Mouse (Mus musculus) bone marrow, adult 2 months (tissue): ENCODE data around the gene Aldh16a1. TPM values are rescaled to one million over a fixed set of nuclear protein-coding genes. Genes with fewer than 3 reads are reported as not detected.
A peak's percentile ranks its signal among the peaks of the same experiment; 100 is the strongest.
"Not testable (repeated sequence)": the region's sequence is repeated elsewhere in the genome, so short reads cannot be mapped to it uniquely, and the experiment has no call there.

Experiments used
- H3K27ac ChIP-seq: fragments of 200-500 bp; 2 replicates; pipeline ENCODE4 v1.5.1; 2012; ENCODE audit warnings: low read depth, mild to moderate bottlenecking, control low read depth, inconsistent platforms, low read length; ENCODE audit not compliant: control insufficient read depth, poor library complexity, insufficient read depth
- H3K4me1 ChIP-seq: fragments of 200-500 bp; 2 replicates; pipeline ENCODE4 v1.6.1; 2011; ENCODE audit warnings: low read length; ENCODE audit not compliant: control insufficient read depth, insufficient read depth
- H3K4me3 ChIP-seq: fragments of 200-500 bp; replicated peaks from 2 replicates; pipeline ENCODE3; 2011; ENCODE audit warnings: mild to moderate bottlenecking, low read depth, low read length, control low read depth; ENCODE audit not compliant: control insufficient read depth
- CTCF ChIP-seq: fragments of 200-500 bp; IDR thresholded peaks from 2 replicates; pipeline ENCODE4 v1.5.1; 2011; ENCODE audit warnings: low read length, control low read depth; ENCODE audit not compliant: control insufficient read depth, insufficient read depth
- POLR2A ChIP-seq: fragments of 200-500 bp; IDR thresholded peaks from 2 replicates; pipeline ENCODE4 v1.6.1; 2011; ENCODE audit warnings: low read depth, mild to moderate bottlenecking, control low read depth, low read length, borderline replicate concordance; ENCODE audit not compliant: control insufficient read depth
- WGBS: fragments of 180-500 bp; shearing (Covaris S2); methylation state at CpG from one replicate; pipeline ENCODE4 v1.1.7; 2018; 5-methylcytosine and 5-hydroxymethylcytosine counted together
- polyA plus RNA-seq: library from polyadenylated mRNA; stranded (reverse); fragments of >200 nt; gene quantifications from 2 replicates; pipeline ENCODE4 v1.2.4, GENCODE M21; 2011; ENCODE audit warnings: low replicate concordance; ENCODE audit not compliant: missing spikeins, insufficient read depth, insufficient read length

The Aldh16a1 gene
- polyA plus RNA-seq, 1 experiment: 113 TPM

GRCm38 (mm10) chr7:45118336-45118735 is 36.0 kb downstream of the Aldh16a1 start:
- WGBS: 72% methylated on average over 6 of the region's 6 CpGs
- Histone ChIP-seq H3K27ac (peak overlapping the region; percentile 11; the same call in 1 of the 2 replicates), H3K4me3 (no peak overlapping the region), H3K4me1 (peaks cover 9% of the 10 kb centered on the region; the same call in 1 of the 2 replicates)
- TF ChIP-seq POLR2A: no peak
- no peak for TF ChIP-seq CTCF

GRCm38 (mm10) chr7:45117566-45117965 is 36.8 kb downstream of the Aldh16a1 start:
- Histone ChIP-seq H3K4me1 (peaks cover 5% of the 10 kb centered on the region; the same call in 1 of the 2 replicates), H3K4me3 (no peak overlapping the region), H3K27ac (no peak overlapping the region)
- 71% methylated on average over 8 of the region's 8 CpGs for WGBS
- TF ChIP-seq CTCF (no peak), POLR2A (no peak)

GRCm38 (mm10) chr7:45113476-45113875 is 40.9 kb downstream of the Aldh16a1 start:
- TF ChIP-seq POLR2A: no peak
- TF ChIP-seq CTCF: no peak

GRCm38 (mm10) chr7:45112529-45112928 is 41.9 kb downstream of the Aldh16a1 start:
- no peaks in the 10 kb centered on the region; the same call in 1 of the 2 replicates for H3K4me1 ChIP-seq
- H3K27ac ChIP-seq: no peak overlapping the region
- no peak overlapping the region for H3K4me3 ChIP-seq
- TF ChIP-seq POLR2A (no peak), CTCF (no peak)
- WGBS: 66% methylated on average over 3 of the region's 3 CpGs

More at GRCm38 (mm10) chr7:45113476-45113875, 40.9 kb downstream of the Aldh16a1 start:
- H3K4me1 ChIP-seq: no peaks in the 10 kb centered on the region; the same call in 1 of the 2 replicates
- no peak overlapping the region for H3K27ac ChIP-seq
- no peak overlapping the region for H3K4me3 ChIP-seq
- WGBS: 56% methylated on average over 2 of the region's 2 CpGs

GRCm38 (mm10) chr7:45111940-45112339 is 42.4 kb downstream of the Aldh16a1 start:
- WGBS: 69% methylated on average over 2 of the region's 2 CpGs
- H3K4me1 ChIP-seq: no peaks in the 10 kb centered on the region; the same call in 1 of the 2 replicates
- no peak overlapping the region for H3K4me3 ChIP-seq
- no peak for TF ChIP-seq CTCF
- no peak for TF ChIP-seq POLR2A
- H3K27ac ChIP-seq: no peak overlapping the region

- 70% methylated on average over 4 of the region's 4 CpGs for WGBS
- not testable (repeated sequence) for H3K4me3 ChIP-seq, H3K27ac ChIP-seq, H3K4me1 ChIP-seq
These were observed 44.3 kb downstream of the Aldh16a1 start for GRCm38 (mm10) chr7:45110089-45110488.

- H3K4me1 ChIP-seq: no peaks in the 10 kb centered on the region; the same call in 1 of the 2 replicates
- TF ChIP-seq POLR2A (no peak), CTCF (no peak)
- H3K4me3 ChIP-seq: no peak overlapping the region
- 26% methylated on average over 5 of the region's 5 CpGs for WGBS
- no peak overlapping the region for H3K27ac ChIP-seq
These were observed 47.2 kb downstream of the Aldh16a1 start for GRCm38 (mm10) chr7:45107052-45107645.

GRCm38 (mm10) chr7:45106441-45106840 is 47.9 kb downstream of the Aldh16a1 start:
- H3K4me3 ChIP-seq: no peak overlapping the region
- TF ChIP-seq POLR2A: no peak
- no peak for TF ChIP-seq CTCF
- 70% methylated on average over 6 of the region's 6 CpGs for WGBS
- H3K4me1 ChIP-seq: no peaks in the 10 kb centered on the region; the same call in 1 of the 2 replicates
- no peak overlapping the region for H3K27ac ChIP-seq

- Histone ChIP-seq H3K4me1 (no peaks in the 10 kb centered on the region; the same call in 1 of the 2 replicates), H3K4me3 (no peak overlapping the region), H3K27ac (no peak overlapping the region)
- TF ChIP-seq POLR2A: no peak
- TF ChIP-seq CTCF: no peak
- WGBS: 72% methylated on average over 8 of the region's 8 CpGs
These were observed 48.9 kb downstream of the Aldh16a1 start for GRCm38 (mm10) chr7:45105491-45105890.
